Mouse (Mus musculus) 3134 (cell line): ENCODE results near the gene Tacr1.

ENCODE experiments used
- DNase-seq: peaks from one replicate; pipeline ENCODE4 v3.0.0-alpha.2; 2011; ENCODE audit warnings: low spot score; ENCODE audit not compliant: insufficient read length; ENCODE audit errors: extremely low read depth

The Tacr1 gene

DNA sequence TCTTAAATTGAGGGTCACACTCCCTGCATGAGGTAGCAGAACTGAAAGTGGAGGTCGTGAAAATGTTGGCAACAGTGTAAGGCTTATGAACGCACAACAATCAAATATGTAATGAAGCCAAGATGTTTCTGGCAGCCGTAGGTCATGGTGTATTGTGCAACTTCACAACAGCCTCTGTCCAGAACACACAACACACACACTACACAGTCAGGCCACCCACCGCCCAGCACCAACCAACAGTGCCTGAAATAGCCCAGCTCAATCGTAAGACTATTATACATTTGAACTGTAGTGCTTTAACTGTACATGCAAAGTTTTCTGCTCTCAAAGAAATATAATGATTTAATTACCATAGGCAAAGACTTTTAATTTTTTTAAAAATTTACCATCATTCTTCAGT is 120.4 kb downstream of the Tacr1 start:
- DNase-seq = no peak

DNA sequence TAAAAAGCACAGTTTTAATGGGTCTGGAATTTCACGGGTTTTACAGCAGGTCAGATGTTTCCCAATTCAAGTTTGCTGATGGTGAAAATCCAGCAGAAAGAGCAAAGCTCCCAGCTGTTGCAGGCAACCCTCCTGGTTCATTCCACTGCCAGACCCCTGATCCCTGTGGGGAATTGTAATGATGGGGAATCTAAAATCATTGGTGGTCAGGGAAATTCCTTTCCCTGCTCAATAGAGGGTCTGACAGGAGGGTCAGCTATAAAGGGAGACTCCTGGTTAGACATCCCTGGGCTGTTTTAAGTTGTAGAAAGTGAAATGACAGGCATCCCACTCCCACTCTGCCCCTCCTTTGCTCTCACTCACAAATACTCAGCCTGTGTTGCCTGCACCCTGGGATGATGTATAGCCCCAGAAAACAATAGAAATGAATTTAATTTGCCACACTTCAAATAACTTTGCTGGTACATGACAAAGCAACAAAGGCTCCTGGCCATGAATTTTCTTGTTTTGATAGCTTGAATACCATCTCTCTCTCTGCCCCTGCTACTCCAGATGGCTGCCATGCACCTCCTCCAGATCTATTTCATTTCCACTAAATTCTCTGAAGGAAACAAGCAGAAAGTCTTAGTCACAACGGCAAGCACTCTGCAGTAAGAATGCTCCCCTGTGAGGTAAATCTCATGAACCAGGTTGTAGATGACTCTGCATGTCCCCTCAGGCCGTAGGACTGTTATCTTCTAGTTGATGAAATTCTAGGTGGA is 123.2 kb downstream of the Tacr1 start:
- no peak for DNase-seq

DNA sequence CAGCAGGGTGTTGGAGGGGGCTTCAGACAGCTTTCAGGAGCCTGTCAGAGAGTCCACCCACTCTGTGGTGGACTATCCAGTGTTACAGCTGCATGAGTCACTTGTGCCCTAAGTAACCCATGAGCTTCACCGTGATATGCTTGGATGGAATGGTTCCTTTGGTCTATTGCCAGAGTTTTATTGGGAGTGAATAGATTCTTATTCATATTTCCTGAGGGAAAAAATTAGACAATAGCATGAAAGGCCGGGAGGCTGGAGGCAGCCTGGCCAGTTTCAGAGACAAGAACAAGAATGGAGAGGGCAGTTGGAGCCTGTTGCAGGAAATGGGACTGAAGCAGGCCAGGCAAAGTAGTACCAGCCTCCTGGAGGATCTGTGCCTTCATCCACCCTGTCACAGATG is 126.5 kb downstream of the Tacr1 start:
- DNase-seq = no peak

DNA sequence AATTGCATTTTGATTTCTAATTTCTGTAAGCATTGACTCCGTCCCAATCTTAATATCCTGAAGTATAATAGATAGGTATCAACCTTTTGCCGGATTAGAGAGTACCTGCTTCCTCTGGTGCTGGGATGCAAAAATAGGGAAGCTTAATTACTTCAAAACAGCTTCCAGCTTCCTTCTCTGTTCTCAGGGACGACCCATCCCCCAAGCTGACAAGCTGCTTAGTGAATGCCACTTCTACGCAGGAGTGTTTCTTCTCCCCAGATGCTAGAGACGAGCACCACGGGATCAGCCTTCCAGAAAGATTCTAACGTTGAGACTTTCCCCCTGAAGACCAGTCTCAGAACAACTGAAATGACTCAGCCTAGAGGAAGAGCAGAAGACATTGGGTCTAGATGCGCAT is 134.5 kb downstream of the Tacr1 start:
- no peak for DNase-seq

DNA sequence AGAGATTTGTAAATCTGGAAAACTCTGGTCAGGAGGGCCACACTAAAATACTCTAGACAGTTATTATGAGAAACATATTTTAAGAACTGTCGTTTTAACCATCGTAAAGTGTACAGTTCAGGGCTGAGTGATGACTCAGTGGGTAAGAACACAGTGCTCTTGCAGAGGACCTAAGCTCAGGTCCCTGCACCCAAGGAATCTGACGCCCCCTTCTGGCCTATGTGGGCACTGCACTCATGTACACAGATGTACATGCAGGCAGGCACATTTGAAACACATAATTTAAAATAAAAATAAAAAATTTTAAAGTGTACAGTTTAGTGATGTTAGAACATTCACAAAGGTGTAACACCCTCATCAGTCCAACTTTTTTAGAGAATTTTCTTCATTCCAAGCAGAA is 147.1 kb downstream of the Tacr1 start:
- DNase-seq = no peak

DNA sequence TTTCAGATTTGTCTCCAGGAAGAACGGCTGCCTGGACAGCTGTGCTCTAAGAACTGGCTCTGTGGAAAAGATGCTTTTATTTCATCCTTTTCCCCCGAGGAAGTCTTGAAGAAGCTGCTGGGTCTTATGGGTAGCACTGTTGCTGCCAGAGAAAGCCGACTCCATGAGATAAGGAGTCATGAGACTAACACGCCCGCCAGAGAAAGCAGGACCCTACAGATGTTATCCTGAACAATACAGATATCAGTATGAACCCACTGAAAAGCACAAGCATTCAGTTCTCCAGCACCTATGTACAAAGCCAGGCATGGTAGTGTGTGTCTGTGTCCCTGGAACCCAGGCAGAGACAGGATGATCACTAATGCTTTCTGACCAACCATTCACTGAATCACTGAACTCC is 173.3 kb downstream of the Tacr1 start:
- no peak for DNase-seq

DNA sequence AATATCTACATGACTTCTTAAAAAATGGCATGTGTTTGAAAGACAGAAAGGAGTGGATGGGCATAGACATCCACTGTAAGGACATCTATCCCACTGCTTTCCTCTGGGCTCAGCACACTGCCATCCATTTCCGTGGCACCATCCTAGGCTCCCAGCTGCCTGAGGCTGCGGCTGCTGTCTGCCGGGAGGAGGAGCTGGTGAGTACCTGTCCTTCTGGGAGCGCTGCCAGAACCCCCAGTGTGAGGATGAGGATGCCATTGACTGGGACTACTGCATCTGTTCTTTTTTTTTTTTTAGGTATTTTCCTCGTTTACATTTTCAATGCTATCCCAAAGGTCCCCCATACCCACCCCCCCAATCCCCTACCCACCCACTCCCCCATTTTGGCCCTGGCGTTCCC is 183.3 kb downstream of the Tacr1 start:
- DNase-seq = no peak

DNA sequence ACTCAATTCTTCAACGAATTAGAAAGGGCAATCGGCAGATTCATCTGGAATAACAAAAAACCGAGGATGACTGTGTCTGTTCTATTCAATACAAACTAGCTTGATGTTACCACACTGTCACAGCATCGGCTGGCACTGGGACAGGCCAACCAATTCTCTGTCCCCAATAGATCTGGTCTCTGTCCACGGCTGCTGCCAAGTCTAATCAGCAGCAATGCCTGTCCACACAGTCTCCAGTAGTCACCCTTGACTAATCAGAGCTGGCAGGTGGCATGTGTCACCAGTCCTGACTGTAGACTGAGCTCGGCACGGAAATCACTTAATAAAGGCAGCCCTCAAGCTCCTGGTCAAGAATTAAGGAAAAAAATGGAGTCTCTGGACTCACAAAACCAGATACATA is 187.3 kb downstream of the Tacr1 start:
- no peak for DNase-seq

DNA sequence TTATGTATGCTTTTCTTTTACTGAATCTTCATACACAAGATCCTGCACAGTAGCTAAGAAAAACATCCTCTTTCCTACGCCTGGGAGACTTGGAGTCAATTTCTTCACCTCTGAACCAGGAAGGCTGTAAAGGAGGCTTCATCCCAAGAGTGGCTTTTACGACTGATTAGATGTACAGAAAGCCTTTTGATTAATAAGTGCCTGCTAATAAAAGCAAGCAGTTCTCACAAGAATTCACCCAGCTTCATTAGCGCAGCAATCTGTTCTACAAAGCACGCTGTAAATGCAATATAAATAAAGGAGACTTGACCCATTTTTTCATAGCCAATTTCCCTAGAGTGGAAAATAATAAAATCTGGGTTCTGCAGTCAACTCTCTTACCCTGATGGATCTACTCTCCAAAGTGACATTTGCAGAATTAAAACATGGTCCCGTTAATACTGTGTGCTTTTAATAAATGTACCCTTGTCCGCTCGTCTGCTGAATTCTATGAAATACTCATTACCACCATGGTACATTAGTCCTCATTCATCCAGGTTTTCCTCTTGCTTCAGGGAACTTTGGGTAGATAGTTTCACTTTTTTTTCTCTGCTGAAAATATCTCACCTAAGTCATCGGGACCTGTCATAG is 193.4 kb downstream of the Tacr1 start:
- no peak for DNase-seq

DNA sequence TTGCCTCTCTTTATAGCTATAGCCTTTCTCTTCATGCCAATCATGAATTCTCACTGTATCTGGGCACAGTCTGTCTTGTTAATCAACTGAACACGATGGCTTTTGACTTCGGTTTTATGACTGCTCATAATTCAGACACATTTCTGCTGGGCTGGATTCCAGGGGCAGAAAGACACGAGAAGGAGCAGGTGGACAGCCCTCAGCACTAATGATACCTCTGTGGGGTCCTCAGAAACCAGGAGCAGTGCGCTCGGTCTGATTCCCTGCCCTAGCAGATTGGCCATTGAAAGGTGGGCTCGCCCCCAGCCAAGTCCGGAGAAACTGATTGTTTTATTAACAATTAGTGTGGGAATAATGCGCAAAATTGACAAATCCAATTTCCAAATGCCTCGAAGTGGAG is 201.1 kb downstream of the Tacr1 start:
- DNase-seq = no peak

DNA sequence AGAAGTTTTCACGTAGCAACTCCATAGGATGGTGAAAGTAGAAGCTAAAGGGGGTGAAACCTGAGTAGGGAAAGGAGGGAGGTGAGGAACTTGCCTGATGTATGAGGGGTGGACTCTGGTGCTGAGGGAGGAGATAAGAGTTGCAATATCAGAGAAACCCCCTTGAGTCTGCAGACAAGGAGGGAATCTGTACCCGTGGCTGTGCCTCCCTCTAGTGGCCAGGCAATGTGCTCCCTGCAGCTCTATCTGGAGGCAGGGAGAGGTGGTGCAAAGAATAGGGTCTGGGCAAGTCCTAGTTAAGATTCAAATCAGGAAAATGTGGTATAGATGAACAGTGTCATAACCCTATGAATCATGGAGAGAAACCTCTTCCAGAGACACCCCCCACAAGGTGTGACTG is 201.5 kb downstream of the Tacr1 start:
- no peak for DNase-seq

DNA sequence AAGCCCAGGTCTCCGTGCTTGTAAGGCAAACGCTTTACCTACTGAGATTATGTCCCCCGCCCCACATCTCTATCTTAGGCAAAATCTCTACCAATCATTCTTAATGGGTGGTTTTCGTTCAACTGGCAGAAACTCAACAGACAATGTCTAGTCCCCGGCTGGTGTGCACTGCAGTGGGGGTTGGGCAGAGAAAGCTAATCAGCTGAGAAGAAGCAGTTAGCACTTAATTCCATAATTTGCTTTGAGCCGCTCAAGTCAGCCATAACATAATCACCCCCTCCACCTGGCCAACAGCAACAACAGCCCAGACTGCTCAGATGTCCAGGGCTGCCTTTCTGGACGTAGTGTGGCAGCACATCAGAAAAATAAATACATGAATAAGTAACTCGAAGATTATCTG is 202.7 kb downstream of the Tacr1 start:
- DNase-seq = no peak

DNA sequence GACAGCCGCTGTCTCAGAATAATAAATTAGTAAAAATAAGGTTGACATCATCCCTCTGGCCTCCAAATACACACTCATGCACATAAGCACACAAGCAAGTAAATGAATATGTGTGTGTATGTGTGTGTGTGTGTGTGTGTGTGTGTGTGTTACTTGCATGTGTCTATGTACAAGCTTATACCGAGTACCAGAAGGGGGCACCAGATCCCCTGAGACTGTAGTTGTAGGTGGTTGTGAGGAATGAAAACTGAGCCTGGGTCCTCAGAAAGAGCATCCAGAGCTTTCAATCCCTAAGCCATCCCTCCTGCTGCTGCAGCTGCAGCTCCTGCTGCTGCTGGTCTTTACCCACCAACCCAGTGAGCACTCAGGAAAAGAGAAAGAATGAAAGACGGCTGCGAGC is 206.6 kb downstream of the Tacr1 start:
- DNase-seq = no peak

DNA sequence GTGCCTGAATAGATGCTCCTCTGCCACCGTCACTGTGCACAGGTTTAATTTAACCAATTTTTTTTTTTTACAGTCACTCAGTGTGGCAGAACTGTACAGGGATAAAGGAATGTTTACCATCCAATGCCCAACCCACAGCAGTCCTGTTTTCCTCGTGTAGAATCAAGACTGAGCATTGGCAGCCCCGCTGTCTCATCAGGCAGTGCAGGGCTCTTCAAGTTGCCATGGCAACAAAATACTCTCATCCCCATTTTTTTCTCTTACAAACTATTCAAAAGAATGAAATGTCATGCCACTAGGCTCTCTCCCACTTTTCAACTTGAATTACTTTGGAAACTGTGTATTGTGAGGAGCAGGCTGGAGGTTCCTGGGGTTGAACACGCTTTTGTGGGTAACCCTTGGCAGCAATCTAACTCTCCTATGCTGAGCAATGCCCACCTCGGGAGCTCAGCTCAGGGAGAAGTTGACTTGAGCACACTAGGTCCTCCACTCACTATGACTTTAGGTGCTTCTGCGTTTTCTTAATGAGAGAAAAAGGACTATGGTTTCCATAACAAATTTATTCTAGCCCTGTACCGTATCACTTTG is 207.3 kb downstream of the Tacr1 start:
- no peak for DNase-seq
